Mouse (Mus musculus): ENCODE data around the gene Cacna1i. TPM values are rescaled to one million over a fixed set of nuclear protein-coding genes. Genes with fewer than 3 reads are reported as not detected.

Cacna1i gene
- total RNA-seq, 1 experiment from 2014 or later, result not detected

- ATAC-seq (replicated peaks in 1 of 2; ENCODE audit: insufficient read depth in 1 of 2, low FRiP score in 2 of 2, low TSS enrichment in 1 of 2, low read depth in 1 of 2, poor library complexity in 2 of 2, severe bottlenecking in 2 of 2), result no peak
These were observed 31.7 kb downstream of the Cacna1i start for GRCm38 (mm10) chr15:80318543-80319255.

- ATAC-seq (replicated peaks in 1 of 2; ENCODE audit: insufficient read depth in 1 of 2, low FRiP score in 2 of 2, low TSS enrichment in 1 of 2, low read depth in 1 of 2, poor library complexity in 2 of 2, severe bottlenecking in 2 of 2), result no peak
These were observed 32.3 kb downstream of the Cacna1i start for GRCm38 (mm10) chr15:80319315-80319714.

- ATAC-seq (replicated peaks in 1 of 2; ENCODE audit: insufficient read depth in 1 of 2, low FRiP score in 2 of 2, low TSS enrichment in 1 of 2, low read depth in 1 of 2, poor library complexity in 2 of 2, severe bottlenecking in 2 of 2), result no peak
These were observed 32.9 kb downstream of the Cacna1i start for GRCm38 (mm10) chr15:80319921-80320320.

- ATAC-seq (replicated peaks in 1 of 2; ENCODE audit: insufficient read depth in 1 of 2, low FRiP score in 2 of 2, low TSS enrichment in 1 of 2, low read depth in 1 of 2, poor library complexity in 2 of 2, severe bottlenecking in 2 of 2), result no peak
These were observed 38.2 kb downstream of the Cacna1i start for GRCm38 (mm10) chr15:80325207-80325606.

GRCm38 (mm10) chr15:80325756-80326155 lies 38.7 kb downstream of the Cacna1i start:
- ATAC-seq (replicated peaks in 1 of 2; ENCODE audit: insufficient read depth in 1 of 2, low FRiP score in 2 of 2, low TSS enrichment in 1 of 2, low read depth in 1 of 2, poor library complexity in 2 of 2, severe bottlenecking in 2 of 2), result no peak

GRCm38 (mm10) chr15:80326947-80327346 lies 39.9 kb downstream of the Cacna1i start:
- no peak for ATAC-seq (replicated peaks in 1 of 2; ENCODE audit: insufficient read depth in 1 of 2, low FRiP score in 2 of 2, low TSS enrichment in 1 of 2, low read depth in 1 of 2, poor library complexity in 2 of 2, severe bottlenecking in 2 of 2)

GRCm38 (mm10) chr15:80327743-80328540 lies 40.9 kb downstream of the Cacna1i start:
- no peak for ATAC-seq (replicated peaks in 1 of 2; ENCODE audit: insufficient read depth in 1 of 2, low FRiP score in 2 of 2, low TSS enrichment in 1 of 2, low read depth in 1 of 2, poor library complexity in 2 of 2, severe bottlenecking in 2 of 2)

- no peak for ATAC-seq (replicated peaks in 1 of 2; ENCODE audit: insufficient read depth in 1 of 2, low FRiP score in 2 of 2, low TSS enrichment in 1 of 2, low read depth in 1 of 2, poor library complexity in 2 of 2, severe bottlenecking in 2 of 2)
These were observed 43.2 kb downstream of the Cacna1i start for GRCm38 (mm10) chr15:80330276-80330675.

GRCm38 (mm10) chr15:80334766-80335165 lies 47.7 kb downstream of the Cacna1i start:
- no peak for ATAC-seq (replicated peaks in 1 of 2; ENCODE audit: insufficient read depth in 1 of 2, low FRiP score in 2 of 2, low TSS enrichment in 1 of 2, low read depth in 1 of 2, poor library complexity in 2 of 2, severe bottlenecking in 2 of 2)

GRCm38 (mm10) chr15:80335196-80335595 lies 48.2 kb downstream of the Cacna1i start:
- no peak for ATAC-seq (replicated peaks in 1 of 2; ENCODE audit: insufficient read depth in 1 of 2, low FRiP score in 2 of 2, low TSS enrichment in 1 of 2, low read depth in 1 of 2, poor library complexity in 2 of 2, severe bottlenecking in 2 of 2)

GRCm38 (mm10) chr15:80340348-80340747 lies 53.3 kb downstream of the Cacna1i start:
- peak; percentile 46; a peak in 2 of 4 replicates for ATAC-seq (replicated peaks in 1 of 2; ENCODE audit: insufficient read depth in 1 of 2, low FRiP score in 2 of 2, low TSS enrichment in 1 of 2, low read depth in 1 of 2, poor library complexity in 2 of 2, severe bottlenecking in 2 of 2)

GRCm38 (mm10) chr15:80342394-80342793 lies 55.4 kb downstream of the Cacna1i start:
- no peak for ATAC-seq (replicated peaks in 1 of 2; ENCODE audit: insufficient read depth in 1 of 2, low FRiP score in 2 of 2, low TSS enrichment in 1 of 2, low read depth in 1 of 2, poor library complexity in 2 of 2, severe bottlenecking in 2 of 2)

- ATAC-seq (replicated peaks in 1 of 2; ENCODE audit: insufficient read depth in 1 of 2, low FRiP score in 2 of 2, low TSS enrichment in 1 of 2, low read depth in 1 of 2, poor library complexity in 2 of 2, severe bottlenecking in 2 of 2), result no peak
These were observed 56.0 kb downstream of the Cacna1i start for GRCm38 (mm10) chr15:80343031-80343430.

- ATAC-seq (replicated peaks in 1 of 2; ENCODE audit: insufficient read depth in 1 of 2, low FRiP score in 2 of 2, low TSS enrichment in 1 of 2, low read depth in 1 of 2, poor library complexity in 2 of 2, severe bottlenecking in 2 of 2), result no peak
These were observed 56.7 kb downstream of the Cacna1i start for GRCm38 (mm10) chr15:80343731-80344130.

GRCm38 (mm10) chr15:80346510-80346909 lies 59.5 kb downstream of the Cacna1i start:
- ATAC-seq (replicated peaks in 1 of 2; ENCODE audit: insufficient read depth in 1 of 2, low FRiP score in 2 of 2, low TSS enrichment in 1 of 2, low read depth in 1 of 2, poor library complexity in 2 of 2, severe bottlenecking in 2 of 2), result no peak

GRCm38 (mm10) chr15:80350431-80350830 lies 63.4 kb downstream of the Cacna1i start:
- ATAC-seq (replicated peaks in 1 of 2; ENCODE audit: insufficient read depth in 1 of 2, low FRiP score in 2 of 2, low TSS enrichment in 1 of 2, low read depth in 1 of 2, poor library complexity in 2 of 2, severe bottlenecking in 2 of 2), result no peak

- ATAC-seq (replicated peaks in 1 of 2; ENCODE audit: insufficient read depth in 1 of 2, low FRiP score in 2 of 2, low TSS enrichment in 1 of 2, low read depth in 1 of 2, poor library complexity in 2 of 2, severe bottlenecking in 2 of 2), result no peak
These were observed 71.8 kb downstream of the Cacna1i start for GRCm38 (mm10) chr15:80358798-80359197.

GRCm38 (mm10) chr15:80361780-80362508 lies 74.9 kb downstream of the Cacna1i start:
- no peak for ATAC-seq (replicated peaks in 1 of 2; ENCODE audit: insufficient read depth in 1 of 2, low FRiP score in 2 of 2, low TSS enrichment in 1 of 2, low read depth in 1 of 2, poor library complexity in 2 of 2, severe bottlenecking in 2 of 2)
